Mouse (Mus musculus): Measurements from ENCODE around the gene Cyp26a1.

Gene Cyp26a1

DNA sequence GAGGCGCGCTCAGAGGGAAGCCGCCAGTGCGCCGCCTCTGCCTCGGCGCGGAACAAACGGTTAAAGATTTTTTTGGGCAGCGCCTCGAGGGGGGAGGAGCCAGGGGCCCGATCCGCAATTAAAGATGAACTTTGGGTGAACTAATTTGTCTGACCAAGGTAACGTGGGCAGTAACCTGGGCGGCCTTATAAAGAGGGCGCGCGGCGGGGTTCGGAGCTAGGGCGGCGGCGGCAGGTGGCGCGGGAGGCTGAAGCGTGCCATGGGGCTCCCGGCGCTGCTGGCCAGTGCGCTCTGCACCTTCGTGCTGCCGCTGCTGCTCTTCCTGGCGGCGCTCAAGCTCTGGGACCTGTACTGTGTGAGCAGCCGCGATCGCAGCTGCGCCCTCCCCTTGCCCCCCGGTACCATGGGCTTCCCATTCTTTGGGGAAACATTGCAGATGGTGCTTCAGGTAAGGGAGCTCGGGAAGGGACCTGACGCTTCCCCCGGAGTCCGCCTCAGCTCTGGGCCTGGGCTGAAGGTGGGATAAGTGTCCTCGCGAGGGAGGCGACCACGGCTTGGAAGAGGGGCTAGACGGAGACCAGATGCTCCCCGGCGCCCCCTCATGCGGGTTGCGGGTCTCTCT lies at the start of gene Cyp26a1:
TSS of gene Cyp26a1 (plus strand) at position 148 of the 622 bp plus-strand sequence.
- in situ Hi-C loops (cut with MboI) = no loop called here

DNA sequence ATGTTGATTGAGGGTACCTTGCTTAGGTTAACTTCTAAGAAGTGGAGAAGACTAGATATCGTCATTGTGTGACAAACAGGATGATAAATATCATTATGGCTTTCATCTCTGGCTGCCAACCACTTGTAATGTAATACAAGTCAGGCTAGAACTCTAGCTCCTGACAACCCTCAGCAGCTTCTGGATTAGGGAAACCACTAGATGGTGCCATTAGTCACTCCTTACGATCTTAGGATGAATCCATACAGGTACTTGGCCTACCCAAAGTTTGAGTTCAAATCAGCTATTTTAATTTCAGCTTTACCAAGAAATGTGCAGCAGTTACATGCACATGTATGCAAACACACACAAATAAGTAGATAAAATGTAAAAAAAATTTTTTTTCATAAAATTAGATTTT lies 49.6 kb upstream of the Cyp26a1 start:
- in situ Hi-C loops (cut with MboI) = no loop called here

DNA sequence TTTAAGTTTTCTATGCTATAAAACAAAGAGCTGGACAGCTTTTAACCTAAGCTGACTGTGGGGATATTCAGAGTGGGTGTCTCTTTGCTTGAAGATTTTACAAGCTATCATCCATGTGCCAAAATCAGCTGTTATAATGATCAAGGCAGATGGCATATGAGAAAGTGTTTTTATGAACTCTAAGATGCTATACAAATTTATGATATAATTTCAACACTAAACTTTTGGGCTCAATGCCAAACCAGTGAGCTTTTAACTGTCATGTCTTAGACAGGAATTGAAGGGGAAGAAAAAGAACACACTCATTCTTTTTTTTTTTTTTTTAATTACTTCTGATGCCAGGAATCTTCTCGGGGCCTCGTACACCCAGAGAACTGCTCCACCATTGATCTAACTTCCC lies 47.1 kb upstream of the Cyp26a1 start:
- in situ Hi-C loops (cut with MboI) = no loop called here

DNA sequence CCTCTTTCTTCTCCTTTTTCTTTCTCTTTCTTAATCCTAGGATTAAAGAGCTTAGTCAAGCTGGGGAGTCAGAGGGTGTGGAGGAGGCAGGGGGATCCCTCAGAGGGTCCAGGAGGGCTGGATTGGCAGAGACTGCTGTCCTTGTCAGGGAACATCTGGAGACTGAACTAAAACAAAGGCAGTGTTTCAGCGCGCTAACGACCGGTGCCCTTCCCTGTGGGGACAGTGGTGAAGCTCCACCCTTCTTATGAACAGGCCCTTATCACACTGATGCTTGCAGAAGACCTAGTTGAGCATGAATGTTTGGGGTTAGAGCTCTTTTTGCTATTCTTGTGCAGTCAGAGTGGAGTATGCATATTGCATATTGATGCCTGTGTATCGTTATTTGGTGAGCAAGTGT lies 43.6 kb upstream of the Cyp26a1 start:
- in situ Hi-C loops (cut with MboI) = no loop called here

DNA sequence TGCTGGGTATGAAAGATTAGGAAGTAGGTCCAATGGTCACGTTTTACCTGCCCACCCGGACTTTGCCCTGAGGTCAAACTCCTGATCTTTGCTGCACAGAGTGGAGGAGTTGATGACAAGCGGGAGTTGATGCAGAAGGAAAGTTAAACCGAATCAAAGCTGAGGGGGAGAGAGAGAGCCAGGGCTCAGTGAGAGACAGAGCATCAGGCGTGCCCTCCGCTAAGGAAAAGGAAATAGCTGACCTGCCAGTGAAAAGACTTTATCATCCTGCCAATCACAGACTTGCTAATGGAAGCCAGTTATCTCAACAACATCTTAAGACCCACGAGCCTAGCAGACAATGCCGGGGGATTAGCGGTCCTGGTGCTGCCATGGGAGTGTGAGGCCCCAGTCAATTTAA lies 41.2 kb upstream of the Cyp26a1 start:
- in situ Hi-C loops (cut with MboI) = no loop called here

DNA sequence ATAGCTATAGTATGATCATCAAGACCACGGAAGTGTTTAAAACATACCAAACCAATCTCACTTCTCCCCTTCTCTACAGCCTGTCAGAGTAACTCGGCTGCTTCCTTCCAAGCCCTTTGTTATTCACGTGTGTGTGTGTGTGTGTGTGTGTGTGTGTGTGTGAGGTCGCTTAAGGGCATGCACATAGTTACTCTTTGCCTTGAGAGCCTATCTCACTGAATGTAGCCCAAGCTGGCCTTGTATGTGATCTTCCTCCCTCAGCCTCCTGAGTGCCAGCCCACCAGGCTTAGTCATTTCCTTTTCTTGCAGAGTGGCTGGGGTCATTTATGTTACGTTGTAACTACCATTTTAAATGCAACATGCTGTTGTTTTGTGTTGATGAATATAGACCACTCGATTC lies 32.3 kb upstream of the Cyp26a1 start:
- in situ Hi-C loops (cut with MboI) = no loop called here

DNA sequence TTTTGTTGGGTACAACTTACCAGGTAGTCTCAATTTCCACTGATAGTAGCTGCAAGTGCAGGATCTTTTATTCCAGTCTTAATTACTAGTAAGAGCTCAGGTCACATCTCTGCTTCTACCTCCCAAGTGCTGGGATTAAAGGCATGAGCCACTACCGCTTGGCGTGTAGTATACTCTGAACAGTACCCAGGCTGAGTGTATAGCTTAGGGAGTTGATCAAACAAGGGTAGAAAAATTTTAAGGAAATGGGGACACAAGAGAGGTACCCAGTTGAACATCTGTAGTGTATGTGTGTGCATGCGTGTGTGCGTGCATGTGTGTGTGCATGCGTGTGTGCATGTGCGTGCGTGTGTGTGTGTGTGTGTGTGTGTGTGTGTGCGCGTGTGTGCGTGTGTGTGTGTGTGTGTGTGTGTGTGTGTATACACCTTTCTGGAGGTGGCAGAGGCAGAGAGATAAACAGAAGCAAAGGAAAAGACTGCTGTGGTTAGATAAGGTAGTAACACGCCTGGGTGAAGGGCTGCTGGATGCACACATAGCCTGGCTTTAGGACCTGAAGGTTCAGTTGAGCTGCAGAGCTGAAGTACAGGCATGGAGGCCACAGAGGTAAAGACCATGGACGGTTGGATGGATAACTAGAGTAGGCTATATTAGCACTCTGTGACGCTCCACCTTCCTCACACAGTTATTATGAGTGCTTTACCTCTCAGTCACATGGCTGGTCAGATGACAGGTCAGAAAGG lies 29.6 kb upstream of the Cyp26a1 start:
- in situ Hi-C loops (cut with MboI) = no loop called here

DNA sequence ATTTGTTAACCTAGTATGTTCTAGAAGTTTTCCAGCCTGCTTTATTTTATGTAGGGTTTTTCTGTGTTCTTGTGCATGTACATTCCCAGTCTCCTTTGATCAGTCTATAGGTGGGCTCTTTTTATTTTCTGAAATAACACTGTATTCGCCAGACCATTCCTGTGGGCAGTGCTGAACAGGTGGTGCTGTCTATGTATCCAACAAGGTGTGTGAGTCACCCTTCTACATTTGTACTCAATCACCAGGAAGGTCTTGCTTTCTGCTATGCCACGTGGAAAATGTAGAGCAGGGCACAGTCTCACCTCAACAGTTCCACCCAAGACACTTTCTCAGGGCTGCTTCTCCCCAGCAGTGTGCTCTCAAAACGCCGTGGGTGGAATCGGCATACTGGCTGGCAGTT lies 28.9 kb upstream of the Cyp26a1 start:
- in situ Hi-C loops (cut with MboI) = no loop called here

DNA sequence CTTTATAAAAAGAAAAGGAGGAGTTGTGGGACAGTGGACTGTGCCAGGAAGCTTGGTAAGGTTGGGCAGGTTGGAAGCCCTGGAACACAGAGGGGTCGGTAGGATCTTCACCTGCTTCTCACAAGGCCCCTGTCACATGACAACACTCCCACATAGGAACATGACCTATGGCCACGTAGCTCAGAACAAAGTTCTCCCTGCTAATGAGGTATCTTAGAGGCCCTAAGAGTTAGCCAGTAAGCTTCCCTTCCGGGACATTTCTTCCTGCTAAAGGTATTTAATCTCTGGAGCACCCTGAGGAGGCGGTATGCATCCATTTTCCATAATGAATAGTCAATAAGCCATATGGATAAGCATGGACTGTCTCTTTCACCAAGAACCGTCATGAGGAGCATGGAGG lies 28.1 kb upstream of the Cyp26a1 start:
- in situ Hi-C loops (cut with MboI) = no loop called here

DNA sequence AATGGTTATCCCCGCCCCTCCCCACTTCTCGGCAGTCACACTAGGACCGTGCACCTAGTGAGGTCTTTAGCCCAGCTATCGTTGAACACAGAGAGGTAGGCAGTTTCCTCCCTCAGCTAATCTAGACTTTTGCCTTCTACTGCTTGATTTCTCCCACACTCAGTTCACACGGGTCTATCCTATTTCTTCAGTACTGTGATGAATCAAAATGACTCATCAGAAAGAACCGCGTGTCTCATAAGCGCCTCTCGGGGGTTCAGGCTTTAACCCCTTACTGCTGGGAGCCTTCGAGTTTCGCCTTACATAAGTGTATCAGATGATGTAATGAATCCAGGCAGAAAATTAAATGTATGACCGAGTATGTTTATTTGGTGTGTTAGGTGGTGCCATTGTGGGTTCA lies 24.2 kb upstream of the Cyp26a1 start:
- in situ Hi-C loops (cut with MboI) = no loop called here

DNA sequence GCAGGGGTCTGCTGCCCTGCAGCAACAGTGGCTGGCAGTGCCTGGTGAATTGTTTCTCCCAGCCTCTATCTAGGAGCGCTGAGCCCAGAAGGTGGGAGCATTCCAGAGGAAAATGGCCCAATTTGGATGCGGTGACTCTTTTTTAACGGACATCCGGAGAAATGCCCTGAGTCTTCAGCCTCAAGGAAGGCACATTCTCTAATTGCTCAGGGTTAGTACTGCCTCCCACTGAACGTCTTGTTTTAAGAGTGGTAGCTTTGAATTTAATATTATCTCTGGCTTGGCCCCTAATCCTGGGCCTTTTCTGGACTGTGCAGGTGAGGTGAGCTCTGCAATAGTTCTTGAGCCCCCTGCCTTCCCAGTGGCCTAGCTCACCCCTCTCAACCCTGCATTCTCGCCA lies 12.3 kb upstream of the Cyp26a1 start, which contains the start of gene Cyp26c1:
TSS of gene Cyp26c1 (plus strand) at position 301 of the 400 bp plus-strand sequence.
- in situ Hi-C loops (cut with MboI) = no loop called here

DNA sequence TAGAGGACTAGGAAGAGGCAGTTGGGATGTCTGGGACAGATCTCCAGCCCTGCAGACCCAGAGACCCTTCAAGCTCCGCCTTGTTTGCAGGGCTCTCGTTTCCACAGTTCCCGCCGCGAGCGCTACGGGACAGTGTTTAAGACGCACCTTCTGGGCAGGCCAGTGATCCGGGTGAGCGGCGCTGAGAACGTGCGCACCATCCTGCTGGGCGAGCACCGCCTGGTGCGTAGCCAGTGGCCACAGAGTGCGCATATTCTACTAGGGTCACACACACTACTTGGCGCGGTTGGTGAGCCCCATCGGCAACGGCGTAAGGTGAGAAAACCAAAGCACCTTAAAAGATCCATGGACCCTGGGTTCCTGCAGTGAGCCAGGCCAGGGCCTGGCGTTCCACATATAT lies 11.3 kb upstream of the Cyp26a1 start:
- in situ Hi-C loops (cut with MboI) = no loop called here

DNA sequence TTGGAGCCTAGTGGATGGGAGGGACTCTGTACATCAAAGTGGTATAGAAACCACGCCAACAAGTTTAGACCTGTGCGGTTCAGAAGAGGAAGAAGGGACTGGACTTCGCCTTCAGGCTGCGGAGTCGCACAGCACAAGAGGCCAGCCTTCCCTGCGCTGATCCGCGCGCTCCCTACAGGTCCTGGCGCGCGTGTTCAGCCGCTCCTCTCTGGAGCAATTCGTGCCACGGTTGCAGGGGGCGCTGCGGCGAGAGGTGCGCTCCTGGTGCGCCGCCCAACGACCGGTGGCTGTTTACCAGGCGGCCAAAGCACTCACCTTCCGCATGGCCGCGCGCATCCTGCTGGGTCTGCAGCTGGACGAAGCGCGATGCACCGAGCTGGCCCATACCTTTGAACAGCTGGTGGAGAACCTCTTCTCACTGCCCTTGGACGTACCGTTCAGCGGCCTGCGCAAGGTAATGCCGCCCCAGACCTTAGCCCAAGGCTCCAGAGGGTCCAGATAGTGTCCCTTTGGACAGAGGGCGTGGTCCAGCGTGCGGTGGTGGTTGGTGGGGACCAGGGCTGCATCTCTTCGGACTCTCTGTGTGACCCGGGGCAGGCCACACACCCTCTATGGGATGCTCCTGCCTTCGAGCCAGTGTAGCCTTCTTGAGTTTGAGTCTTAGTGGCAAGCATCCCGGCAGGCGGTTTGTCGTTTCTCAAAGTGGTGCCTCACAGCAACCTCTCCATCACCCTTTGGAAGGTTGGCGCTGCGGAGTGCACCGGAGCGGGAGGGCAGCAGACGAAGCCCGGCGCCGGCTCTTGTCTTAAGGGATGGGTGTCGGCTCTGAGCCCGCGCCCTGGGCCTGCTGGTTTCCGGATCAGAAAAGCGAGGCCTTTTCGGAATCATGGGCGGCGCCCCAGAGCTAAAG lies 10.4 kb upstream of the Cyp26a1 start:
- in situ Hi-C loops (cut with MboI) = no loop called here

DNA sequence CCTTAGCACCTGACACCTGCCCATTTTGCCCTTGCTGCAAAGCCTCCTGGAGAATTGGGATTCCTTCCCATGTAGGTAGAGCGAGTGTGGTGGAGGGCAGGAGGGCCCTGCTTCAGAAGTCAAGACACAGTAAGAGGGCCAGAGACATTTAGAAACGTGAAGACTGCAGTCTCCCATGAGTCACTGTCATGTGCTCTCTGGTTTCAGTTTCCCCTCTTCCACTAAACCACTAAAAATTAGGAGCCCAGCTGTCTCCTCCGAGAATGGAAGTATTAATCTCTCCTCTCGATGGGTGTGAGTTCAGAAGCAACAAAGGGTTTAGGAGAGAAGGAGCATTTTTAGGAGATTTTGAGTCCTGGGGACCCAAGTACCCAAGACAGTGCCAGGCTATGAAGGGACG lies 8.1 kb upstream of the Cyp26a1 start:
- in situ Hi-C loops (cut with MboI) = no loop called here

DNA sequence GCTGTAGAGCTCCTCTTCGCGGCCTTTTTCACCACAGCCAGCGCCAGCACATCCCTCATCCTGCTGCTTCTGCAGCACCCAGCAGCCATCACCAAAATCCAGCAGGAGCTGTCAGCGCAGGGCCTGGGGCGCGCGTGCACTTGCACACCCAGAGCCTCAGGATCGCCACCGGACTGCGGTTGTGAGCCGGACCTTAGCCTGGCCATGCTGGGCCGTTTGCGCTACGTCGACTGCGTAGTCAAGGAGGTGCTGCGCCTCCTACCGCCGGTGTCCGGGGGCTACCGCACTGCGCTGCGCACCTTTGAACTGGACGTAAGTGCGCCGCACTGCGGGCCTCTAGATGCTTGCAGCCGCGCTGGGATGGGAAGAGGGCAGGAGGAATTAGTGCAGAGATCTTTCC lies 6.9 kb upstream of the Cyp26a1 start:
- in situ Hi-C loops (cut with MboI) = no loop called here

DNA sequence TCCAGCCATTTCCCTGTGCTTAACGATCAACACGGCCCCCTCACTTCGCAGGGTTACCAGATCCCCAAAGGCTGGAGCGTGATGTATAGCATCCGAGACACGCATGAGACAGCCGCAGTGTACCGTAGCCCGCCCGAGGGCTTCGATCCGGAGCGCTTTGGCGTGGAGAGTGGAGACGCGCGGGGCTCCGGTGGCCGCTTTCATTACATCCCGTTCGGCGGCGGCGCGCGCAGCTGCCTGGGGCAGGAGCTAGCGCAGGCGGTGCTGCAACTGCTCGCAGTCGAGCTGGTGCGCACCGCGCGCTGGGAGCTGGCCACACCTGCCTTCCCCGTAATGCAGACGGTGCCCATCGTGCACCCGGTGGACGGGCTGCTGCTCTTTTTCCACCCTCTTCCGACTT lies 4.7 kb upstream of the Cyp26a1 start:
- in situ Hi-C loops (cut with MboI) = no loop called here

DNA sequence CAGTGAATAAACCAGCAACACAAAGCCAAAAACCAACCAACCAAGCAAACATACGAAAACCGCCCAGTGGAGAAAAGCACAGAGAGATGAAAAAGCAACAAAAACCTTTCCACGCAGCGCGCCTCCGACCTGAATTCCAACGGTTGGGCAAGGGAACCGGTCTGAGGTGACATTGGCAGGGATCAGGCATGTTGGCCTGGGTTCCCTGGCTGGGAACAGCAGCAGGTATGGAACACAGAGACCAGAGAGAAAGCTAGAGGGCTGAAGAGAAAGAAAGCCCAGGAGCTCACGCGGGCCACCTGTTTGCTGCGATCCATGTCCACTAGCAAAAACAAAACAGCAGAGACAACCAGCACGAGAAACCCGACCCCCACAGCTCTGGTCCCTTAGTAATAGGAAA lies 2.5 kb upstream of the Cyp26a1 start:
- in situ Hi-C loops (cut with MboI) = no loop called here

DNA sequence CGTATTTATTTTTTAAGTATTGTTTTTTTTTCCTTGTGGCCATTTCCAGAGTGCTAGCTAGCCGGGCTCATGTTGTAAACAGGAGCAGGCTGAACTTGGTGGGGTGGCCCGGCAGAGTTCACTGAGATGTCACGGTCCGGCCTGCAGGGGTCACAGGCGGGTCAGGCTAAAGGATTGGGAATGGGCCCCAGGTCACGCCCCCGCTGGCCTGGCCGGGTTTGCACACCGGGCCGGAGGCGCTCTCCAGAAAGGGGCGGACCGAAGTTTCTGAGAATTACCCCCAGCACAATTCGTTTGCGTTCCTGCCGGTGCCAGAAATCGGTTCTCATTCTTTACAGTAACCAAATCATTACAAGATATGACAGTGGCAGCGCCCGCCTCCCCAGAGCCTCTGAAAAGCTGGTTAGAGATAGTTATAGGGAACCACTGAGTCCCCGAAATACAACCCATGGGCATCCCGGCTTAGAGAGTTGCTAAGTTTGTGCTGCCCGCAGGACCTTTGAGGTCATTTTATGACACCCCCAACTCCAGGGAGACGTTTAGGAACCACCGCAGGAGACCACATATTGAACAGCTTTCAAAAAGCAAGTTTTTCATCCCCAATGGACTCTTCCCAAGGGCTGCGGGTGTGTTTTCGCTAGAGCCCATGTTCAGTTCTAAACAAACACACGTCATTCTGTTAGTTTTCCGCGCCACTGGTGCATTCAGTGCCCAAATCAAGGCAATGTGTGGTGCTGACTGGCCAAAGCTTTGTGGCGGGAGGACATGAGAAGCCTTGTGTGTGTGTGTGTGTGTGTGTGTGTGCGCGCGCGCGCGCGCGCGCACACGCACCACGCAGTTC lies 1.6 kb upstream of the Cyp26a1 start:
- in situ Hi-C loops (cut with MboI) = no loop called here

DNA sequence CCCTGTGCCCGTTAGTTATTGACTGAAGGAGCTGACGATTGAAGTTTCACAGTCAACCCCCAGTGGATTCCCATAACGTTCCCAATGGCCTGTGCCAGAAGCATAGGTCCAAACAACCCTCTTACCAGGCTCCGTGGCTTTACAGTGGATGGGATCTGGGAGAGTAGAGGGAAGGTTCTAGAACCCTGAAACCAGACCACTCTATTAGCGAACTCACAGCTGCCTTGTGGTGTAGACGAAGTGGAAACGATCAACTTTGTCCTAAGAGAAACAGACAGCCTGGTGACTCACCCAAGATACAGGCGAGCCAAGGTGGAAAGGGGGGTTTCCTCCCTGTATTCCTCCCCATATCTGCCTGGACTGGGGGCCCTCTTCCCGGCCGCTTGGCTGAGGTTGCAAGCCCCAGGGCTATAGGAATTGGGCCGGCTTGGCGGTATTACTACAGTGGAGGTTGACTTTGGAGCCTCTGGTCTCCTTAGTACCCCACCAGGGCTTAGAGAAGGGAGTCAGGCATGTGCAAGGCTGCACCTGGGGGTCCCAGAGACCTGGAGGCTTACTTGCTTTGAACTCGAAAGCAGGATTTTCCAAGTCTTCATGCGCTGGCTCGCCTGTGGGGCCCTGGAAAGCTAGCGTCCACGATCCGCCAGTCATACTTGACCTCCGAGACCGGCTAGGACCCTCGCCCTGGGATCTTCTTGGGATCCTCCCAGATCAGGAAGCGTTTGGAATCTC lies 829 bp upstream of the Cyp26a1 start:
- in situ Hi-C loops (cut with MboI) = no loop called here

DNA sequence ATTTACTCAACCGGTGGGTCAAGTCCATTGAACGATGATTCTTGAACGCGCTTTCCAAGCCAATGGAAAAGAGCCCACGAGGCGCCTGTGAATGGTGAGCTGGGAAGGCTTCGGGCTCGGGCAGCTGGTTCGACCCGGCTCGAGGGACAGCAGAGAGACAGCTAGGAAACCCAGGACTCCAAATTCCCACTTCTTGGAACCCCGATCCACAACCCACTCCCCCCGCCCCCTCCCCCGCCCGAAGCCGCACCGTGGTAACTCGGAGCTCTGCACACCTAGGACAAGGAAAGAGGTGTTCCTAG lies 312 bp upstream of the Cyp26a1 start:
- in situ Hi-C loops (cut with MboI) = no loop called here

All from mature B cell (primary cell).